18 mouse cellular contexts compared by ENCODE assay signal in the genomic region with DNA sequence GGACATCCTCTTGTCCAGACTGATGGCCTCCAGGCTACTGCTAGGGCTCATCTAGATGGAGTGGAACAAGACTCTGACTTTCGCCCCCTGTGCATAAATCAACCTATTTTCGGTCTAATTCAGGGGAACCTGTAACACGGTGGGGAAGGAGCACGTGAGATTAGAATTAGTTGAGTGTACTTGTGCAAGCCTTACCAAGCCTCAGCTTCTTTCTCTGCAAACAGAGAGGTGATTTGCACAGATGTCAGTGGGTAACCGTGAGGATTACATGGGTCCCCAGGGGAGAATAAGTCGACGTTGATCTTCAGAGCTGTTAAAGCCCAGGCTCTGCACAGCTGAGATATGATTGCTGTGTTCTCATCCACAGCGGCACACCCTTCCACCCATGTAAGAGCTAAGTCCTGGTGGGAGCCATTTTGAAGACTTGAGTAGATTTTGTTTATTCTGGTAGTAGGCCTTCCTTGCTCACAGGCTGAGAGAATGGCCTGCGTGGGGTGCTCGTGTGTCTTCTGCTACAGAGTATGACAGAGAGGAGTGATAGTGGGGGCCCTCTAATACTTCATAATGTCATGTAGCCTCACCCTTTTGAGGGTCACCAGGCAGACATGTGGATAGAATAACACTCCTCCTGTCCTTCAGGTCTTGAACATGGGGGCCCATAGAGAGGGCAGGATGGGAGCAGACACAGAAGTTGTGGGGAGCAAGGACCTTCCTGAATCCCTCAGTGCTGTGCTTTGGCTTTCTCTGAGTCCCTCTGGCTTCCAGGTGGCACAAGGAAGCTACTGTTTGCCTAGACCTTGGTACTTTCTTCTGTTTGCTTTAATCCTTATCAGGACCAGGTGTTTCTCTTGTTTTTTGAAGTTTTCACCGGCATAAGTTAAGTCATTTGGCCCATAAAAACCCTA.
DNase-seq lines count a peak whose midpoint lies in the region; ATAC-seq and TF ChIP-seq lines count a peak whose summit lies in the region.
"Had no signal": no experiment of that assay in that cellular context is flagged by ENCODE, and none has a peak within 500 bp of the region (broad histone marks: within the 10 kb centered on the region; RNA-seq: fewer than 3 reads in every experiment).

No protein-coding gene starts in this region.

- no peak for TF ChIP-seq POLR2A in bone marrow, adult 2 months (IDR thresholded peaks at IDR 0.05; ENCODE audit: borderline replicate concordance, control insufficient read depth, low read depth, low read length)

- H3K4me2 ChIP-seq in liver, embryonic 13.5 days, result no peak overlapping the region
- H3K4me2 ChIP-seq in liver, postnatal 0 days (ENCODE audit: low read depth, low read length), result no peak overlapping the region
- no peak overlapping the region for H3K4me2 ChIP-seq in intestine, embryonic 15.5 days (replicated peaks)
- no peak overlapping the region for H3K4me2 ChIP-seq in stomach, embryonic 15.5 days
- H3K4me2 ChIP-seq: embryonic facial prominence, embryonic 12.5 days; forebrain, embryonic 15.5 days; heart, embryonic 15.5 days; hindbrain, embryonic 14.5 days had no signal

- H3K9me3 ChIP-seq in liver, embryonic 13.5 days (replicated peaks), result no peaks in the 10 kb centered on the region
- no peaks in the 10 kb centered on the region for H3K9me3 ChIP-seq in liver, postnatal 0 days (ENCODE audit: low read length)
- no peaks in the 10 kb centered on the region for H3K9me3 ChIP-seq in intestine, embryonic 15.5 days
- no peaks in the 10 kb centered on the region for H3K9me3 ChIP-seq in stomach, embryonic 15.5 days
- H3K9me3 ChIP-seq: embryonic facial prominence, embryonic 12.5 days; heart, embryonic 15.5 days; hindbrain, embryonic 10.5 days had no signal

- H3K36me3 ChIP-seq in liver, embryonic 13.5 days, result no peaks in the 10 kb centered on the region
- no peaks in the 10 kb centered on the region for H3K36me3 ChIP-seq in liver, postnatal 0 days (replicated peaks; ENCODE audit: insufficient read depth, low read length)
- no peaks in the 10 kb centered on the region for H3K36me3 ChIP-seq in intestine, embryonic 15.5 days
- H3K36me3 ChIP-seq in stomach, embryonic 15.5 days, result no peaks in the 10 kb centered on the region
- H3K36me3 ChIP-seq: embryonic facial prominence, embryonic 12.5 days; forebrain, embryonic 15.5 days; heart, embryonic 15.5 days; hindbrain, embryonic 10.5 days had no signal

- no peak overlapping the region; the same call in 1 of the 2 replicates for H3K27ac ChIP-seq in liver, embryonic 13.5 days
- H3K27ac ChIP-seq in liver, postnatal 0 days (ENCODE audit: low read depth), result no peak overlapping the region
- H3K27ac ChIP-seq in bone marrow, adult 2 months (ENCODE audit: control insufficient read depth, insufficient read depth, low read depth, low read length, poor library complexity), result peak overlapping the region; percentile 58; the same call in 1 of the 2 replicates
- H3K27ac ChIP-seq in intestine, embryonic 15.5 days, result peak overlapping the region; percentile 57; the same call in 1 of the 2 replicates
- 0 out of 2 replicates have a peak overlapping the region, but pooled peaks have one; percentile 11 for H3K27ac ChIP-seq in stomach, embryonic 15.5 days
- H3K27ac ChIP-seq: embryonic facial prominence, embryonic 12.5 days; forebrain, embryonic 15.5 days; heart, embryonic 15.5 days; hindbrain, embryonic 10.5 days; hindbrain, embryonic 14.5 days had no signal

- peak; percentile 41; the same call in 1 of the 2 replicates for ATAC-seq in liver, embryonic 13.5 days (ENCODE audit: low read depth)
- ATAC-seq in liver, postnatal 0 days, result no peak
- peak; percentile 92 for ATAC-seq in intestine, embryonic 15.5 days
- no peak for ATAC-seq in stomach, embryonic 15.5 days (ENCODE audit: insufficient read depth, low FRiP score, low read depth)
- ATAC-seq: forebrain, embryonic 15.5 days had no signal

- intact Hi-C loops in gastrocnemius, postnatal 36 days (cut with DNase I), result no loop called here

- no peak overlapping the region for H3K9ac ChIP-seq in liver, embryonic 13.5 days
- no peak overlapping the region for H3K9ac ChIP-seq in liver, postnatal 0 days (replicated peaks)
- H3K9ac ChIP-seq in intestine, embryonic 15.5 days, result no peak overlapping the region
- H3K9ac ChIP-seq in stomach, embryonic 15.5 days, result no peak overlapping the region
- H3K9ac ChIP-seq: embryonic facial prominence, embryonic 12.5 days; forebrain, embryonic 15.5 days; heart, embryonic 15.5 days; hindbrain, embryonic 14.5 days had no signal

- 67% methylated on average over 11 of the region's 11 CpGs for WGBS in liver, embryonic 13.5 days (ENCODE audit: insufficient replicate concordance)
- WGBS in liver, postnatal 0 days (ENCODE audit: insufficient replicate concordance), result 77% methylated on average over 11 of the region's 11 CpGs
- WGBS in bone marrow, adult 2 months, result 80% methylated on average over 11 of the region's 11 CpGs
- WGBS in intestine, embryonic 15.5 days, result 75% methylated on average over 11 of the region's 11 CpGs
- WGBS in stomach, embryonic 15.5 days, result 73% methylated on average over 11 of the region's 11 CpGs

- no peaks in the 10 kb centered on the region for H3K27me3 ChIP-seq in liver, embryonic 13.5 days
- H3K27me3 ChIP-seq in liver, postnatal 0 days (ENCODE audit: insufficient read depth, low read length), result no peaks in the 10 kb centered on the region
- H3K27me3 ChIP-seq in intestine, embryonic 15.5 days (replicated peaks), result no peaks in the 10 kb centered on the region
- no peaks in the 10 kb centered on the region for H3K27me3 ChIP-seq in stomach, embryonic 15.5 days (replicated peaks)
- H3K27me3 ChIP-seq: embryonic facial prominence, embryonic 12.5 days; forebrain, embryonic 15.5 days; heart, embryonic 15.5 days had no signal

- DNase-seq in liver, embryonic 13.5 days, result no peak
- DNase-seq in liver, postnatal 0 days, result no peak
- DNase-seq in cerebellum, postnatal 36 days, result no peak
- DNase-seq in testis, postnatal 14 days (ENCODE audit: low spot score), result no peak
- DNase-seq in gastrocnemius, postnatal 36 days, result no peak
- DNase-seq: adrenal gland, adult 8-10 months; adrenal gland, postnatal 36 days; cerebellum, adult 11 months; cerebellum, adult 8-10 months; cerebellum, postnatal 14 days had no signal

- peaks cover 14% of the 10 kb centered on the region for H3K4me1 ChIP-seq in liver, embryonic 13.5 days (replicated peaks)
- H3K4me1 ChIP-seq in liver, postnatal 0 days (ENCODE audit: insufficient read depth), result no peaks in the 10 kb centered on the region
- no peaks in the 10 kb centered on the region for H3K4me1 ChIP-seq in bone marrow, adult 2 months (ENCODE audit: control insufficient read depth, insufficient read depth, low read length)
- H3K4me1 ChIP-seq in intestine, embryonic 15.5 days (replicated peaks), result 0 out of 2 replicates have a peak, but pooled peaks cover 6% of the 10 kb centered on the region
- no peaks in the 10 kb centered on the region for H3K4me1 ChIP-seq in stomach, embryonic 15.5 days
- H3K4me1 ChIP-seq: embryonic facial prominence, embryonic 12.5 days; forebrain, embryonic 15.5 days; heart, embryonic 15.5 days; hindbrain, embryonic 10.5 days had no signal

- TF ChIP-seq EP300 in liver, postnatal 0 days (IDR thresholded peaks at IDR 0.05; ENCODE audit: low read depth), result no peak

- no peak for TF ChIP-seq CTCF in liver, postnatal 0 days (IDR thresholded peaks at IDR 0.05; ENCODE audit: low read depth)
- no peak for TF ChIP-seq CTCF in bone marrow, adult 2 months (IDR thresholded peaks at IDR 0.05; ENCODE audit: control insufficient read depth, insufficient read depth, low read length)

- H3K4me3 ChIP-seq in liver, embryonic 13.5 days (replicated peaks), result no peak overlapping the region
- H3K4me3 ChIP-seq in liver, postnatal 0 days (ENCODE audit: low read depth, low read length), result no peak overlapping the region
- no peak overlapping the region for H3K4me3 ChIP-seq in bone marrow, adult 2 months (replicated peaks; ENCODE audit: control insufficient read depth, low read depth, low read length)
- no peak overlapping the region for H3K4me3 ChIP-seq in intestine, embryonic 15.5 days (replicated peaks)
- H3K4me3 ChIP-seq in stomach, embryonic 15.5 days (replicated peaks), result no peak overlapping the region
- H3K4me3 ChIP-seq: embryonic facial prominence, embryonic 12.5 days; forebrain, embryonic 15.5 days; heart, embryonic 15.5 days; hindbrain, embryonic 10.5 days had no signal

Comparison
In these comparisons a context has a peak if more than half of its experiments do, and no peak if none do; other contexts are left out.
1. ATAC-seq: peak in liver, embryonic 13.5 days (single experiment) and intestine, embryonic 15.5 days (single experiment); none in liver, postnatal 0 days (single experiment) and stomach, embryonic 15.5 days (single experiment).
2. H3K27ac ChIP-seq: peak in bone marrow, adult 2 months (single experiment), intestine, embryonic 15.5 days (single experiment) and stomach, embryonic 15.5 days (single experiment); none in liver, embryonic 13.5 days (single experiment) and liver, postnatal 0 days (single experiment).